Mouse (Mus musculus) midbrain, embryonic 16.5 days (tissue): ENCODE results near the gene Gm17359. TPM values are rescaled to one million over a fixed set of nuclear protein-coding genes. Genes with fewer than 3 reads are reported as not detected.

Experiments used
- ATAC-seq: fragments of 200-750 bp; cut with Nextera tagmentation; 2 replicates; pipeline ENCODE4 v1.8.0; 2017; ENCODE audit warnings: moderate TSS enrichment
- H3K27ac ChIP-seq: fragments of 300-500 bp; sonication (generic); 2 replicates; pipeline ENCODE4 v1.5.1; 2014; ENCODE audit warnings: mild to moderate bottlenecking, low read length, mixed read lengths
- H3K27me3 ChIP-seq: fragments of 300-500 bp; sonication (generic); 2 replicates; pipeline ENCODE4 v1.6.1; 2014; ENCODE audit warnings: low read depth, low read length, mixed read lengths; ENCODE audit not compliant: control insufficient read depth, insufficient read depth
- H3K36me3 ChIP-seq: fragments of 300-500 bp; sonication (generic); 2 replicates; pipeline ENCODE4 v1.6.1; 2014; ENCODE audit warnings: mild to moderate bottlenecking, low read length, moderate library complexity, mixed read lengths; ENCODE audit not compliant: control insufficient read depth, insufficient read depth
- H3K4me1 ChIP-seq: fragments of 300-500 bp; sonication (generic); 2 replicates; pipeline ENCODE4 v1.6.1; 2014; ENCODE audit warnings: mild to moderate bottlenecking, low read length, mixed read lengths; ENCODE audit not compliant: control insufficient read depth, insufficient read depth
- H3K4me2 ChIP-seq: fragments of 300-500 bp; sonication (generic); 2 replicates; pipeline ENCODE4 v1.6.1; 2014; ENCODE audit warnings: mild to moderate bottlenecking, low read length, mixed read lengths
- H3K4me3 ChIP-seq: fragments of 300-500 bp; sonication (generic); 2 replicates; pipeline ENCODE4 v1.5.1; 2014; ENCODE audit warnings: low read depth, mild to moderate bottlenecking, low read length, moderate library complexity, mixed read lengths
- H3K9ac ChIP-seq: fragments of 300-500 bp; sonication (generic); 2 replicates; pipeline ENCODE4 v1.6.1; 2014; ENCODE audit warnings: low read depth, low read length, mixed read lengths
- H3K9me3 ChIP-seq: fragments of 300-500 bp; sonication (generic); replicated peaks from 2 replicates; pipeline ENCODE4 v1.6.1; 2014; ENCODE audit warnings: mild to moderate bottlenecking, low read length, mixed read lengths; ENCODE audit not compliant: control insufficient read depth, poor library complexity, severe bottlenecking
- WGBS: fragments of 180-500 bp; shearing (Covaris S2); extraction: QIAGEN DNeasy Blood & Tissue Kit; methylation state at CpG from one replicate; pipeline ENCODE4 v1.1.7; 2014; 5-methylcytosine and 5-hydroxymethylcytosine counted together
- polyA plus RNA-seq: library from polyadenylated mRNA; unstranded; fragments of >200 nt; fragmentation: Nextera tagmentation; extraction: Ambion mirVana; gene quantifications from 2 replicates; pipeline ENCODE4 v1.2.1, GENCODE M21; 2015

Gene Gm17359
- polyA plus RNA-seq, 1 experiment from 2014 or later = not detected

GRCm38 (mm10) chr3:79333643-79334200 is 2.7 kb upstream of the Gm17359 start:
- Histone ChIP-seq H3K9me3 (no peaks in the 10 kb centered on the region), H3K4me3 (no peak overlapping the region), H3K36me3 (no peaks in the 10 kb centered on the region), H3K4me2 (no peak overlapping the region), H3K4me1 (peaks cover 4% of the 10 kb centered on the region; the same call in 1 of the 2 replicates), H3K9ac (no peak overlapping the region), H3K27me3 (no peaks in the 10 kb centered on the region), H3K27ac (no peak overlapping the region)
- ATAC-seq = no peak
- 94% methylated on average over 8 of the region's 8 CpGs for WGBS

- no peak for ATAC-seq
- Histone ChIP-seq H3K4me3 (no peak overlapping the region), H3K9ac (no peak overlapping the region), H3K4me2 (no peak overlapping the region), H3K27ac (no peak overlapping the region), H3K36me3 (no peaks in the 10 kb centered on the region), H3K27me3 (no peaks in the 10 kb centered on the region), H3K9me3 (no peaks in the 10 kb centered on the region), H3K4me1 (no peaks in the 10 kb centered on the region)
- WGBS = 57% methylated on average over 3 of the region's 3 CpGs
These were observed 4.3 kb downstream of the Gm17359 start for GRCm38 (mm10) chr3:79340737-79341136.

- Histone ChIP-seq H3K9me3 (no peaks in the 10 kb centered on the region), H3K36me3 (no peaks in the 10 kb centered on the region), H3K4me1 (no peaks in the 10 kb centered on the region), H3K4me2 (no peak overlapping the region), H3K27me3 (no peaks in the 10 kb centered on the region), H3K27ac (no peak overlapping the region), H3K9ac (no peak overlapping the region), H3K4me3 (no peak overlapping the region)
- ATAC-seq = no peak
- WGBS = 90% methylated on average over 17 of the region's 17 CpGs
These were observed 6.7 kb downstream of the Gm17359 start for GRCm38 (mm10) chr3:79342961-79343735.

- H3K27ac ChIP-seq = no peak overlapping the region
- H3K9me3 ChIP-seq = no peaks in the 10 kb centered on the region; the same call in 1 of the 2 replicates
- ATAC-seq = no peak
- whole genome bisulfite sequencing = 66% methylated on average over 1 of the region's 1 CpGs
- H3K4me1 ChIP-seq = no peaks in the 10 kb centered on the region
- H3K36me3 ChIP-seq = no peaks in the 10 kb centered on the region
- H3K4me2 ChIP-seq = no peak overlapping the region
- H3K27me3 ChIP-seq = no peaks in the 10 kb centered on the region
- H3K4me3 ChIP-seq = no peak overlapping the region
- H3K9ac ChIP-seq = no peak overlapping the region
These were observed 12.8 kb downstream of the Gm17359 start for GRCm38 (mm10) chr3:79349311-79349710.

GRCm38 (mm10) chr3:79358721-79359120 is 22.3 kb downstream of the Gm17359 start:
- Histone ChIP-seq H3K9ac (no peak overlapping the region), H3K4me2 (no peak overlapping the region), H3K4me1 (no peaks in the 10 kb centered on the region), H3K9me3 (no peaks in the 10 kb centered on the region), H3K27me3 (no peaks in the 10 kb centered on the region), H3K27ac (no peak overlapping the region), H3K36me3 (no peaks in the 10 kb centered on the region), H3K4me3 (no peak overlapping the region)
- ATAC-seq = no peak
- WGBS = 30% methylated on average over 4 of the region's 4 CpGs

- no peaks in the 10 kb centered on the region for H3K27me3 ChIP-seq
- H3K4me3 ChIP-seq = no peak overlapping the region
- H3K27ac ChIP-seq = no peak overlapping the region
- no peaks in the 10 kb centered on the region for H3K9me3 ChIP-seq
- 69% methylated on average over 15 of the region's 15 CpGs for WGBS
- no peak overlapping the region for H3K9ac ChIP-seq
- no peaks in the 10 kb centered on the region for H3K4me1 ChIP-seq
- H3K4me2 ChIP-seq = no peak overlapping the region
- no peak for ATAC-seq
- no peaks in the 10 kb centered on the region for H3K36me3 ChIP-seq
These were observed 24.0 kb downstream of the Gm17359 start for GRCm38 (mm10) chr3:79360317-79361101.

- peaks cover 2% of the 10 kb centered on the region; the same call in 1 of the 2 replicates for H3K4me1 ChIP-seq
These were observed 29.6 kb downstream of the Gm17359 start for GRCm38 (mm10) chr3:79366098-79366497.

GRCm38 (mm10) chr3:79368306-79368705 is 31.8 kb downstream of the Gm17359 start:
- 56% methylated on average over 6 of the region's 6 CpGs for WGBS
- peaks cover 2% of the 10 kb centered on the region; the same call in 1 of the 2 replicates for H3K4me1 ChIP-seq
- H3K4me3 ChIP-seq = no peak overlapping the region
- ATAC-seq = no peak
- H3K9ac ChIP-seq = no peak overlapping the region
- no peak overlapping the region for H3K4me2 ChIP-seq
- no peaks in the 10 kb centered on the region for H3K9me3 ChIP-seq
- no peaks in the 10 kb centered on the region for H3K36me3 ChIP-seq
- H3K27me3 ChIP-seq = no peaks in the 10 kb centered on the region
- H3K27ac ChIP-seq = no peak overlapping the region

More at GRCm38 (mm10) chr3:79366098-79366497, 29.6 kb downstream of the Gm17359 start:
- ATAC-seq = no peak
- H3K36me3 ChIP-seq = no peaks in the 10 kb centered on the region
- no peak overlapping the region for H3K27ac ChIP-seq
- no peaks in the 10 kb centered on the region for H3K9me3 ChIP-seq
- H3K4me2 ChIP-seq = no peak overlapping the region
- no peak overlapping the region for H3K4me3 ChIP-seq
- H3K27me3 ChIP-seq = no peaks in the 10 kb centered on the region
- 57% methylated on average over 8 of the region's 8 CpGs for WGBS
- no peak overlapping the region for H3K9ac ChIP-seq
